Mouse (Mus musculus) frontal cortex, postnatal 14 days (tissue): ENCODE measurements around the gene Dera.
A peak's percentile ranks its signal among the peaks of the same experiment; 100 is the strongest.
"Not testable (repeated sequence)": the region's sequence is repeated elsewhere in the genome, so short reads cannot be mapped to it uniquely, and the experiment has no call there.

Source experiments
- DNase-seq, 2 experiments: peaks; one replicate each; pipeline ENCODE4 v3.0.0; 2022; ENCODE audit warnings: low spot score in 2 of 2

Dera gene

GRCm38 (mm10) chr6:137754056-137754856, at the start of gene Dera:
TSS of gene Dera (plus strand) at chr6:137754546.
- peak in 1 of 2 experiments; percentile 50 for DNase-seq

- DNase-seq, result no peak
Measured at GRCm38 (mm10) chr6:137706209-137706608, 48.1 kb upstream of the Dera start.

GRCm38 (mm10) chr6:137708726-137709405, 45.5 kb upstream of the Dera start:
- DNase-seq, result not testable (repeated sequence)

- DNase-seq, result no peak
Measured at GRCm38 (mm10) chr6:137710179-137711037, 43.9 kb upstream of the Dera start.

- DNase-seq, result no peak
Measured at GRCm38 (mm10) chr6:137712654-137713309, 41.6 kb upstream of the Dera start.

GRCm38 (mm10) chr6:137713310-137713664, 41.1 kb upstream of the Dera start:
- no peak for DNase-seq

GRCm38 (mm10) chr6:137716802-137717201, 37.5 kb upstream of the Dera start:
- no peak for DNase-seq

- DNase-seq, result no peak
Measured at GRCm38 (mm10) chr6:137722220-137722931, 32.0 kb upstream of the Dera start.

GRCm38 (mm10) chr6:137723898-137724297, 30.4 kb upstream of the Dera start:
- DNase-seq, result no peak

GRCm38 (mm10) chr6:137734460-137734845, 19.9 kb upstream of the Dera start:
- no peak for DNase-seq

- peak; percentile 83 to 84 for DNase-seq
Measured at GRCm38 (mm10) chr6:137734846-137735609, 19.3 kb upstream of the Dera start, which contains the start of gene Strap. TSS of gene Strap (plus strand) at chr6:137735078.

- no peak for DNase-seq
Measured at GRCm38 (mm10) chr6:137735671-137736238, 18.6 kb upstream of the Dera start.

GRCm38 (mm10) chr6:137740972-137741371, 13.4 kb upstream of the Dera start:
- no peak for DNase-seq

- DNase-seq, result no peak
Measured at GRCm38 (mm10) chr6:137744700-137745099, 9.6 kb upstream of the Dera start.

- DNase-seq, result no peak
Measured at GRCm38 (mm10) chr6:137747174-137747928, 7.0 kb upstream of the Dera start.

GRCm38 (mm10) chr6:137751551-137752274, 2.6 kb upstream of the Dera start:
- no peak for DNase-seq

GRCm38 (mm10) chr6:137752275-137752655, 2.1 kb upstream of the Dera start:
- DNase-seq, result no peak

- DNase-seq, result no peak
Measured at GRCm38 (mm10) chr6:137754857-137755232, 499 bp downstream of the Dera start.

- DNase-seq, result peak in 1 of 2 experiments; percentile 34
Measured at GRCm38 (mm10) chr6:137756310-137756709, 2.0 kb downstream of the Dera start.
